Mouse (Mus musculus) megakaryocyte progenitor cell, adult 5-6 weeks (primary cell): ENCODE results near the gene Nfkbie. TPM values are rescaled to one million over a fixed set of nuclear protein-coding genes. Genes with fewer than 3 reads are reported as not detected.
A peak's percentile ranks its signal among the peaks of the same experiment; 100 is the strongest.

ENCODE experiments used
- ATAC-seq: replicated peaks from 2 replicates; pipeline ENCODE4 v1.8.0; 2016; ENCODE audit warnings: mild to moderate bottlenecking, moderate TSS enrichment, inconsistent platforms; ENCODE audit not compliant: poor library complexity
- total RNA-seq, 2 experiments: library from RNA; stranded (forward) in 1 of 2; stranded (reverse) in 1 of 2; fragments of 157-497, 149-512 nt in 1 of 2; fragments of 200-1000 nt in 1 of 2; gene quantifications; 2 replicates each; pipeline versions ENCODE4 v1.2.3 to v1.2.4; 2015 to 2017

Nfkbie gene
- total RNA-seq, 2 experiments from 2014 or later = 5.7 to 9.5 TPM

- no peak for ATAC-seq
Observed at GRCm38 (mm10) chr17:45542705-45543104, 12.8 kb upstream of the Nfkbie start.

GRCm38 (mm10) chr17:45543115-45543514 lies 12.4 kb upstream of the Nfkbie start:
- ATAC-seq = no peak

- no peak for ATAC-seq
Observed at GRCm38 (mm10) chr17:45544001-45544872, 11.3 kb upstream of the Nfkbie start.

GRCm38 (mm10) chr17:45544873-45545277 lies 10.6 kb upstream of the Nfkbie start:
- no peak for ATAC-seq

- ATAC-seq = 0 out of 2 replicates have a peak, but pooled peaks have one; percentile 21
Observed at GRCm38 (mm10) chr17:45545278-45545961, 10.1 kb upstream of the Nfkbie start.

GRCm38 (mm10) chr17:45546941-45547340 lies 8.6 kb upstream of the Nfkbie start:
- ATAC-seq = no peak

- no peak for ATAC-seq
Observed at GRCm38 (mm10) chr17:45547461-45548190, 7.9 kb upstream of the Nfkbie start.

GRCm38 (mm10) chr17:45548541-45549512 lies 6.7 kb upstream of the Nfkbie start:
- peak; percentile 17; the same call in 1 of the 2 replicates for ATAC-seq

GRCm38 (mm10) chr17:45549617-45550181 lies 5.8 kb upstream of the Nfkbie start, which contains the start of gene Tmem151b:
Gene Tmem151b, minus strand, starts transcription at chr17:45549677.
- ATAC-seq = no peak

GRCm38 (mm10) chr17:45550253-45550652 lies 5.2 kb upstream of the Nfkbie start:
- no peak for ATAC-seq

GRCm38 (mm10) chr17:45551249-45551796 lies 4.2 kb upstream of the Nfkbie start:
- ATAC-seq = no peak

GRCm38 (mm10) chr17:45551816-45552451 lies 3.6 kb upstream of the Nfkbie start:
- ATAC-seq = peak; percentile 72

GRCm38 (mm10) chr17:45553065-45553464 lies 2.4 kb upstream of the Nfkbie start:
- no peak for ATAC-seq

GRCm38 (mm10) chr17:45554420-45554819 lies 1.1 kb upstream of the Nfkbie start:
- ATAC-seq = no peak

GRCm38 (mm10) chr17:45556107-45556489 lies 595 bp downstream of the Nfkbie start:
- ATAC-seq = no peak

- peak; percentile 25; the same call in 1 of the 2 replicates for ATAC-seq
Observed at GRCm38 (mm10) chr17:45556514-45557245, 1.2 kb downstream of the Nfkbie start.

GRCm38 (mm10) chr17:45557246-45557824 lies 1.8 kb downstream of the Nfkbie start:
- no peak for ATAC-seq
